Mouse (Mus musculus) brain, embryonic 14.5 days (tissue): ENCODE measurements around the gene Maml2.

Experiments
- CTCF ChIP-seq: fragments of 200-500 bp; IDR thresholded peaks from 2 replicates; pipeline ENCODE4 v1.5.1; 2012; ENCODE audit warnings: inconsistent platforms, mild to moderate bottlenecking, moderate library complexity, borderline replicate concordance; ENCODE audit not compliant: insufficient read depth, insufficient read length; ENCODE audit errors: extremely low read depth
- POLR2A ChIP-seq: fragments of 200-500 bp; IDR thresholded peaks from 2 replicates; pipeline ENCODE4 v1.6.1; 2012; ENCODE audit warnings: mild to moderate bottlenecking, inconsistent platforms, borderline replicate concordance; ENCODE audit not compliant: poor library complexity, insufficient read depth, insufficient read length, severe bottlenecking; ENCODE audit errors: extremely low read depth

- TF ChIP-seq POLR2A (no peak), CTCF (no peak)
These were observed 135.8 kb downstream of the Maml2 start for GRCm38 (mm10) chr9:13433501-13434090.
